Mouse (Mus musculus) mammary gland, adult 2 months (tissue): ENCODE data around the gene Mettl9. TPM values are rescaled to one million over a fixed set of nuclear protein-coding genes. Genes with fewer than 3 reads are reported as not detected.

Experiments used
- polyA plus RNA-seq: library from polyadenylated mRNA; depleted of rRNA; stranded (reverse); fragments of >200 nt; gene quantifications from 2 replicates; pipeline ENCODE4 v1.2.3, GENCODE M21; 2012; ENCODE audit warnings: low replicate concordance; rRNA removed

The Mettl9 gene
- 18.2 and 36.3 TPM in 2 replicates for polyA plus RNA-seq

DNA sequence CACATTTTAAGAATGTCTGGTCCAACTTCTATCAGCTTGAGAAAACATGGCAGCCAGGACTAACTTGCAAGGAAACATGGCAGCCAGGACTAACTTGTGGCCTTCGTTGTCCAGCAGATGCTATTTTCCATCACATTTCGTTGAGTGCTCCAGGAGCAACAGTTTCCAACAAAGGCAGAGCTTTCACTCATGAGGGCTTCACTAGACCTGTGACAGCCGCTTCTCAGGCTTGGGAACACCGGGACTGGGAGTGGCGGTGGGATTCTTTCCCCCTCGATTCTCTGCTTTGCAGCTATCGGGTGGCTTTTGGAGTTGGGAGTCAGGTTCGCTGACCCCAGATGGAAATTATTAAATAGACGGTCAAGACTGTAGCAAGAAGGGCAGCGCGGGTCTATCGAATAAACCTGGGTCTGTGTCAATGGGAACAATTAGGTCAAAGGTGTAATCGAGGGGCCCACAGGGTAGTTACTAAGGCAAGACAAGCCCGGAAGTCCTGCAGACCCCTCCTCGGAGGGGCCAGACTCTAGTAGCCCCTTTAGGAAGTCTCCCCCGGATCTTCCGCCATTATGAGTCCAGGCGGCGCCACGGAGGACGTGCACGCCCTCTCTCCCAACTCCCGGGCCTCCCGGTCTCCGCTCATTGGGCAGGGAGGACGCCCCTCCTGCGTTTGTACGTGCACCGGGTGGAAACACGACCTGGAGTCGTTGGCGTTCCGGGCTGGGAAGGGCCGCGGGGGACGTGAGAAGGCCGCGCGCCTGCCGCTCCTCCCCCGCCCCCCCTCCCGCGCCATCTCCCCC, at the start of gene Mettl9:
TSS of gene Mettl9 (plus strand) at position 590 of the 797 bp plus-strand sequence.

DNA sequence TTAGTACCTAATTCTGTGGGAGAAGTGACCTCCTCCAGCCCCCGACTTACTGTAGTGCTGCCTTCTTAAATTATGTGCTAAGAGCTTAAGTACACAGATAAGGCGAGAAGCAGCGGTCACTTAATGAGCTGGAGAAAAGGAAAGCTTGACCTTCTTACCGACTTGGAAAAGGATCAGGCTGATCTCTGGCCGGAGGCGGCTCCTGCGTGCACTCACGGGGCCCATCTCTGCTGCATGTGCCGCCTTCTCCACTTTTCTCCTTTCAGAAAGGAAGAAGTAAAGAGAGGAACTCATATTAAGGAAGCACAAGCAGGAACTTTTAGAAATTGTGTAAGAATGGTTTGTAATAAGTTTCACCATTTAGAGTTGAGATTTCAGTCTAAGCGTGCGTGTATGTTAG, 40.0 kb downstream of the Mettl9 start, which contains the start of gene Igsf6:
TSS of gene Igsf6 (minus strand) at position 292 of the 400 bp plus-strand sequence.

GRCm38 (mm10) chr7:121081350-121081749, 47.1 kb downstream of the Mettl9 start, which contains the start of gene Otoa:
Gene Otoa, plus strand, starts transcription at chr7:121081650.

Other genes starting within 250 kb of the Mettl9 start
- 0.26 TPM in 1 of 2 replicates, not detected in the other for gene Gm5737, start 222.1 kb upstream of the Mettl9 start, polyA plus RNA-seq
- gene Eef2k, start 191.6 kb upstream of the Mettl9 start, polyA plus RNA-seq, result 12.9 and 26.8 TPM in 2 replicates
- 14.6 and 15.3 TPM in 2 replicates for gene Polr3e, start 116.7 kb upstream of the Mettl9 start, polyA plus RNA-seq
- 13.3 and 14.4 TPM in 2 replicates for gene Cdr2, start 52.1 kb upstream of the Mettl9 start, polyA plus RNA-seq
- 0.47 and 0.96 TPM in 2 replicates for gene Mfsd13b, start 51.9 kb upstream of the Mettl9 start, polyA plus RNA-seq
- gene Igsf6, start 40.1 kb downstream of the Mettl9 start, polyA plus RNA-seq, result 1.8 and 3.2 TPM in 2 replicates
- 0.11 and 0.19 TPM in 2 replicates for gene Otoa, start 47.2 kb downstream of the Mettl9 start, polyA plus RNA-seq